In genomic region chr2:28535263-28535540, GRCm38 (mm10) we compare ENCODE assay signal across 9 mouse cellular contexts. TPM values are rescaled to one million over a fixed set of nuclear protein-coding genes. Genes with fewer than 3 reads are reported as not detected.
DNase-seq lines count a peak whose midpoint lies in the region; ATAC-seq and TF ChIP-seq lines count a peak whose summit lies in the region.
"Had no signal": no experiment of that assay in that cellular context is flagged by ENCODE, and none has a peak within 500 bp of the region (broad histone marks: within the 10 kb centered on the region; RNA-seq: fewer than 3 reads in every experiment).

No protein-coding gene starts in this region.

- DNase-seq in limb, embryonic 14.5 days (ENCODE audit: low spot score) = no peak
- DNase-seq in adrenal gland, adult 18-20 months (ENCODE audit: low spot score in 2 of 2) = no peak
- no peak for DNase-seq in kidney, adult 18-20 months
- no peak for DNase-seq in left cerebral cortex, adult 11 months (ENCODE audit: low spot score)

- peaks cover 70% of the 10 kb centered on the region for H3K27me3 ChIP-seq in megakaryocyte, embryonic 14.5 days (replicated peaks)
- H3K27me3 ChIP-seq in forebrain, embryonic 12.5 days = no peaks in the 10 kb centered on the region
- no peaks in the 10 kb centered on the region for H3K27me3 ChIP-seq in limb, embryonic 14.5 days (ENCODE audit: control insufficient read depth, insufficient read depth, low read length)
- H3K27me3 ChIP-seq in stomach, embryonic 15.5 days (replicated peaks) = no peaks in the 10 kb centered on the region

- H3K9ac ChIP-seq in forebrain, embryonic 12.5 days = peak overlapping the region; percentile 69; the same call in 1 of the 2 replicates
- peak overlapping the region; percentile 61 for H3K9ac ChIP-seq in limb, embryonic 14.5 days (ENCODE audit: low read depth, low read length, severe bottlenecking)
- no peak overlapping the region for H3K9ac ChIP-seq in stomach, embryonic 15.5 days

- no peaks in the 10 kb centered on the region for H3K9me3 ChIP-seq in megakaryocyte, embryonic 14.5 days
- no peaks in the 10 kb centered on the region for H3K9me3 ChIP-seq in forebrain, embryonic 12.5 days
- H3K9me3 ChIP-seq in limb, embryonic 14.5 days (ENCODE audit: control insufficient read depth, low read length) = no peaks in the 10 kb centered on the region
- H3K9me3 ChIP-seq in stomach, embryonic 15.5 days = no peaks in the 10 kb centered on the region

- ATAC-seq in megakaryocyte, adult 5-6 weeks (ENCODE audit: poor library complexity, severe bottlenecking) = no peak
- ATAC-seq in forebrain, embryonic 12.5 days (ENCODE audit: low FRiP score) = no peak
- no peak for ATAC-seq in limb, embryonic 14.5 days (ENCODE audit: low FRiP score, low read depth)
- no peak for ATAC-seq in stomach, embryonic 15.5 days (ENCODE audit: insufficient read depth, low FRiP score, low read depth)

- peaks cover 4% of the 10 kb centered on the region for H3K36me3 ChIP-seq in megakaryocyte, embryonic 14.5 days (replicated peaks; ENCODE audit: low read length)
- H3K36me3 ChIP-seq in forebrain, embryonic 12.5 days (replicated peaks) = no peaks in the 10 kb centered on the region
- peaks cover 5% of the 10 kb centered on the region; the same call in 1 of the 2 replicates for H3K36me3 ChIP-seq in limb, embryonic 14.5 days (ENCODE audit: control insufficient read depth, insufficient read depth, low read length)
- H3K36me3 ChIP-seq in stomach, embryonic 15.5 days = no peaks in the 10 kb centered on the region

- peak overlapping the region; percentile 92 for H3K4me3 ChIP-seq in megakaryocyte, embryonic 14.5 days (replicated peaks)
- H3K4me3 ChIP-seq in forebrain, embryonic 12.5 days (replicated peaks) = no peak overlapping the region
- H3K4me3 ChIP-seq in limb, embryonic 14.5 days (replicated peaks; ENCODE audit: low read length) = peak overlapping the region; percentile 52
- H3K4me3 ChIP-seq in stomach, embryonic 15.5 days (replicated peaks) = no peak overlapping the region

- TF ChIP-seq POLR2A in limb, embryonic 14.5 days (IDR thresholded peaks at IDR 0.05; ENCODE audit: borderline replicate concordance, extremely low read depth, insufficient read depth, insufficient read length) = no peak

- peak overlapping the region; percentile 84 for H3K4me2 ChIP-seq in forebrain, embryonic 12.5 days
- peak overlapping the region; percentile 84 for H3K4me2 ChIP-seq in limb, embryonic 14.5 days (replicated peaks; ENCODE audit: low read depth, low read length, severe bottlenecking)
- peak overlapping the region; percentile 87; the same call in 1 of the 2 replicates for H3K4me2 ChIP-seq in stomach, embryonic 15.5 days

- H3K27ac ChIP-seq in forebrain, embryonic 12.5 days = peak overlapping the region; percentile 79
- H3K27ac ChIP-seq in limb, embryonic 14.5 days (replicated peaks; ENCODE audit: low read depth, low read length) = peak overlapping the region; percentile 81
- peak overlapping the region; percentile 82 for H3K27ac ChIP-seq in stomach, embryonic 15.5 days

- WGBS in forebrain, embryonic 12.5 days = 41% methylated on average over 4 of the region's 4 CpGs
- WGBS in limb, embryonic 14.5 days = 10% methylated on average over 4 of the region's 4 CpGs
- 51% methylated on average over 4 of the region's 4 CpGs for WGBS in stomach, embryonic 15.5 days

- peaks cover 98% of the 10 kb centered on the region for H3K4me1 ChIP-seq in megakaryocyte, embryonic 14.5 days
- H3K4me1 ChIP-seq in forebrain, embryonic 12.5 days = peaks cover 98% of the 10 kb centered on the region
- peaks cover 70% of the 10 kb centered on the region for H3K4me1 ChIP-seq in limb, embryonic 14.5 days (ENCODE audit: control insufficient read depth, insufficient read depth, low read length)
- peaks cover 74% of the 10 kb centered on the region for H3K4me1 ChIP-seq in stomach, embryonic 15.5 days

RNA-seq across cellular contexts. Expression of gene Ralgds, which starts 22.3 kb away (rescaled TPM):
- 1.3 and 6.7 TPM in 2 replicates for polyA plus RNA-seq in megakaryocyte, embryonic 14.5 days (2012; ENCODE audit: insufficient read depth, low replicate concordance)
- total RNA-seq in megakaryocyte, adult 5-6 weeks (2015) = 1.4 and 2.3 TPM in 2 replicates
- total RNA-seq in megakaryocyte, adult 5-6 weeks (2017) = 1.8 and 2.1 TPM in 2 replicates
- 55.2 and 62.6 TPM in 2 replicates for polyA plus RNA-seq in forebrain, embryonic 12.5 days (2016; fragmentation: Nextera tagmentation; extraction: Ambion mirVana)
- 86.6 and 108 TPM in 2 replicates for polyA plus RNA-seq in limb, embryonic 14.5 days (2012; rRNA removed)
- polyA plus RNA-seq in limb, embryonic 14.5 days (2014; fragmentation: Nextera tagmentation; extraction: Ambion mirVana) = 61.6 and 63.1 TPM in 2 replicates
- polyA plus RNA-seq in stomach, embryonic 15.5 days (2015; fragmentation: Nextera tagmentation; extraction: Ambion mirVana) = 27.5 and 30.9 TPM in 2 replicates
- total RNA-seq in adrenal gland, adult 18-20 months (2021) = 10 to 100 TPM; 24.3 to 24.4 TPM

RNA-seq across cellular contexts. Expression of gene Cel, which starts 28.0 kb away (rescaled TPM):
- not detected in 2 replicates for polyA plus RNA-seq in megakaryocyte, embryonic 14.5 days (2012; ENCODE audit: insufficient read depth, low replicate concordance)
- total RNA-seq in megakaryocyte, adult 5-6 weeks (2015) = not detected in 2 replicates
- not detected in 2 replicates for total RNA-seq in megakaryocyte, adult 5-6 weeks (2017)
- not detected in 2 replicates for polyA plus RNA-seq in forebrain, embryonic 12.5 days (2016; fragmentation: Nextera tagmentation; extraction: Ambion mirVana)
- polyA plus RNA-seq in limb, embryonic 14.5 days (2012; rRNA removed) = 0.06 and 0.12 TPM in 2 replicates
- not detected in 2 replicates for polyA plus RNA-seq in limb, embryonic 14.5 days (2014; fragmentation: Nextera tagmentation; extraction: Ambion mirVana)
- polyA plus RNA-seq in stomach, embryonic 15.5 days (2015; fragmentation: Nextera tagmentation; extraction: Ambion mirVana) = 412 and 563 TPM in 2 replicates
- total RNA-seq in adrenal gland, adult 18-20 months (2021) = not detected
- total RNA-seq: left cerebral cortex, postnatal 36 days had no signal

RNA-seq across cellular contexts. Expression of gene Gm10134, which starts 29.3 kb away (rescaled TPM):
- not detected in 2 replicates for polyA plus RNA-seq in megakaryocyte, embryonic 14.5 days (2012; ENCODE audit: insufficient read depth, low replicate concordance)
- total RNA-seq in megakaryocyte, adult 5-6 weeks (2015) = not detected in 2 replicates
- not detected in 2 replicates for total RNA-seq in megakaryocyte, adult 5-6 weeks (2017)
- polyA plus RNA-seq in forebrain, embryonic 12.5 days (2016; fragmentation: Nextera tagmentation; extraction: Ambion mirVana) = 0.61 and 0.64 TPM in 2 replicates
- 1.1 TPM in 1 of 2 replicates, not detected in the other for polyA plus RNA-seq in limb, embryonic 14.5 days (2012; rRNA removed)
- polyA plus RNA-seq in limb, embryonic 14.5 days (2014; fragmentation: Nextera tagmentation; extraction: Ambion mirVana) = 0.61 and 1.1 TPM in 2 replicates
- polyA plus RNA-seq in stomach, embryonic 15.5 days (2015; fragmentation: Nextera tagmentation; extraction: Ambion mirVana) = 8.5 and 8.8 TPM in 2 replicates
- total RNA-seq in adrenal gland, adult 18-20 months (2021) = 1 to 10 TPM; 2.0 TPM

RNA-seq across cellular contexts. Expression of gene Gbgt1, which starts 38.5 kb away (rescaled TPM):
- polyA plus RNA-seq in megakaryocyte, embryonic 14.5 days (2012; ENCODE audit: insufficient read depth, low replicate concordance) = 0.85 TPM in 1 of 2 replicates, not detected in the other
- total RNA-seq in megakaryocyte, adult 5-6 weeks (2015) = not detected in 2 replicates
- total RNA-seq in megakaryocyte, adult 5-6 weeks (2017) = 0.48 TPM in 1 of 2 replicates, not detected in the other
- 0.32 TPM in 2 replicates for polyA plus RNA-seq in forebrain, embryonic 12.5 days (2016; fragmentation: Nextera tagmentation; extraction: Ambion mirVana)
- 2.1 and 3.3 TPM in 2 replicates for polyA plus RNA-seq in limb, embryonic 14.5 days (2012; rRNA removed)
- polyA plus RNA-seq in limb, embryonic 14.5 days (2014; fragmentation: Nextera tagmentation; extraction: Ambion mirVana) = 1.0 and 1.4 TPM in 2 replicates
- 2.7 and 3.2 TPM in 2 replicates for polyA plus RNA-seq in stomach, embryonic 15.5 days (2015; fragmentation: Nextera tagmentation; extraction: Ambion mirVana)
- total RNA-seq in adrenal gland, adult 18-20 months (2021) = 1 to 10 TPM; 4.5 to 6.3 TPM

RNA-seq across cellular contexts. Expression of gene Gtf3c5, which starts 48.3 kb away (rescaled TPM):
- 4.1 and 10.3 TPM in 2 replicates for polyA plus RNA-seq in megakaryocyte, embryonic 14.5 days (2012; ENCODE audit: insufficient read depth, low replicate concordance)
- 12.2 and 15.2 TPM in 2 replicates for total RNA-seq in megakaryocyte, adult 5-6 weeks (2015)
- total RNA-seq in megakaryocyte, adult 5-6 weeks (2017) = 10.3 and 13.7 TPM in 2 replicates
- polyA plus RNA-seq in forebrain, embryonic 12.5 days (2016; fragmentation: Nextera tagmentation; extraction: Ambion mirVana) = 46.9 and 50.9 TPM in 2 replicates
- polyA plus RNA-seq in limb, embryonic 14.5 days (2012; rRNA removed) = 52.4 and 52.6 TPM in 2 replicates
- 29.7 and 31.1 TPM in 2 replicates for polyA plus RNA-seq in limb, embryonic 14.5 days (2014; fragmentation: Nextera tagmentation; extraction: Ambion mirVana)
- 33.6 and 41.8 TPM in 2 replicates for polyA plus RNA-seq in stomach, embryonic 15.5 days (2015; fragmentation: Nextera tagmentation; extraction: Ambion mirVana)
- 10 to 100 TPM; 15.2 to 17.2 TPM for total RNA-seq in adrenal gland, adult 18-20 months (2021)

Comparison
In these comparisons a context has a peak if more than half of its experiments do, and no peak if none do; other contexts are left out.
1. H3K4me3 ChIP-seq: peak in megakaryocyte, embryonic 14.5 days (single experiment) and limb, embryonic 14.5 days (single experiment); none in forebrain, embryonic 12.5 days (single experiment) and stomach, embryonic 15.5 days (single experiment).
2. RNA of gene Cel, which starts 28.0 kb away (polyA plus RNA-seq): 412 to 563 TPM in stomach, embryonic 15.5 days; 0.06 to 0.12 TPM in limb, embryonic 14.5 days, not detected in forebrain, embryonic 12.5 days and not detected in megakaryocyte, embryonic 14.5 days; every median in the first group is over 100 times any median in the second.
3. Peak in every context shown above with its lines, with median percentiles within 50 percentile points of each other: H3K27ac ChIP-seq and H3K4me2 ChIP-seq.